Comparison of ENCODE assay signal across 20 mouse cellular contexts in genomic region chr5:151266896-151267634, GRCm38 (mm10). TPM values are rescaled to one million over a fixed set of nuclear protein-coding genes. Genes with fewer than 3 reads are reported as not detected.
DNase-seq lines count a peak whose midpoint lies in the region; ATAC-seq and TF ChIP-seq lines count a peak whose summit lies in the region.
"Had no signal": no experiment of that assay in that cellular context is flagged by ENCODE, and none has a peak within 500 bp of the region (broad histone marks: within the 10 kb centered on the region; RNA-seq: fewer than 3 reads in every experiment).

No protein-coding gene starts in this region.

- no peak for TF ChIP-seq POLR2A in lung, adult 2 months (IDR thresholded peaks at IDR 0.05; ENCODE audit: borderline replicate concordance, extremely low read depth, low read depth, low read length)

- H3K9me3 ChIP-seq in forebrain, embryonic 16.5 days (ENCODE audit: control insufficient read depth, low read length) = no peaks in the 10 kb centered on the region
- no peaks in the 10 kb centered on the region for H3K9me3 ChIP-seq in forebrain, embryonic 12.5 days
- no peaks in the 10 kb centered on the region for H3K9me3 ChIP-seq in midbrain, postnatal 0 days (ENCODE audit: low read length)
- H3K9me3 ChIP-seq in midbrain, embryonic 13.5 days = no peaks in the 10 kb centered on the region
- H3K9me3 ChIP-seq: embryonic facial prominence, embryonic 12.5 days; heart, embryonic 12.5 days; hindbrain, embryonic 15.5 days had no signal

- no peak overlapping the region for H3K4me3 ChIP-seq in forebrain, embryonic 16.5 days (replicated peaks; ENCODE audit: low read length)
- H3K4me3 ChIP-seq in forebrain, embryonic 12.5 days (replicated peaks) = no peak overlapping the region
- no peak overlapping the region for H3K4me3 ChIP-seq in midbrain, postnatal 0 days (ENCODE audit: low read depth, low read length)
- no peak overlapping the region for H3K4me3 ChIP-seq in midbrain, embryonic 13.5 days (replicated peaks)
- no peak overlapping the region for H3K4me3 ChIP-seq in lung, adult 2 months (replicated peaks; ENCODE audit: extremely low read depth, low read depth, low read length)
- H3K4me3 ChIP-seq: embryonic facial prominence, embryonic 12.5 days; heart, embryonic 12.5 days; hindbrain, embryonic 15.5 days had no signal

- WGBS in forebrain, embryonic 16.5 days = 61% methylated on average over 14 of the region's 14 CpGs
- 78% methylated on average over 14 of the region's 14 CpGs for WGBS in forebrain, embryonic 12.5 days
- WGBS in midbrain, postnatal 0 days = 74% methylated on average over 14 of the region's 14 CpGs
- 78% methylated on average over 14 of the region's 14 CpGs for WGBS in midbrain, embryonic 13.5 days
- 82% methylated on average over 14 of the region's 14 CpGs for WGBS in lung, adult 2 months

- H3K4me2 ChIP-seq in forebrain, embryonic 16.5 days (ENCODE audit: low read length) = no peak overlapping the region
- no peak overlapping the region for H3K4me2 ChIP-seq in forebrain, embryonic 12.5 days
- no peak overlapping the region for H3K4me2 ChIP-seq in midbrain, postnatal 0 days (ENCODE audit: low read depth, low read length, poor library complexity, severe bottlenecking)
- no peak overlapping the region for H3K4me2 ChIP-seq in midbrain, embryonic 13.5 days (replicated peaks)
- H3K4me2 ChIP-seq: embryonic facial prominence, embryonic 12.5 days; heart, embryonic 12.5 days; hindbrain, embryonic 15.5 days had no signal

- TF ChIP-seq CTCF in midbrain, postnatal 0 days (IDR thresholded peaks at IDR 0.05) = no peak
- TF ChIP-seq CTCF in lung, adult 2 months (IDR thresholded peaks at IDR 0.05; ENCODE audit: insufficient read depth, low read length) = no peak

- peaks cover 5% of the 10 kb centered on the region; the same call in 1 of the 2 replicates for H3K4me1 ChIP-seq in forebrain, embryonic 16.5 days (replicated peaks; ENCODE audit: control insufficient read depth, insufficient read depth, low read length)
- H3K4me1 ChIP-seq in forebrain, embryonic 12.5 days = no peaks in the 10 kb centered on the region
- no peaks in the 10 kb centered on the region for H3K4me1 ChIP-seq in midbrain, postnatal 0 days (ENCODE audit: insufficient read depth, low read length)
- H3K4me1 ChIP-seq in midbrain, embryonic 13.5 days (replicated peaks) = no peaks in the 10 kb centered on the region
- no peaks in the 10 kb centered on the region for H3K4me1 ChIP-seq in lung, adult 2 months (ENCODE audit: control insufficient read depth, insufficient read depth, low read length)
- H3K4me1 ChIP-seq: embryonic facial prominence, embryonic 12.5 days; heart, embryonic 12.5 days; hindbrain, embryonic 15.5 days had no signal

- no peak overlapping the region for H3K9ac ChIP-seq in forebrain, embryonic 16.5 days (replicated peaks; ENCODE audit: low read depth, low read length)
- H3K9ac ChIP-seq in forebrain, embryonic 12.5 days = no peak overlapping the region
- H3K9ac ChIP-seq in midbrain, postnatal 0 days (replicated peaks; ENCODE audit: low read length, poor library complexity, severe bottlenecking) = no peak overlapping the region
- no peak overlapping the region for H3K9ac ChIP-seq in midbrain, embryonic 13.5 days (replicated peaks)
- H3K9ac ChIP-seq: embryonic facial prominence, embryonic 12.5 days; forebrain, postnatal 0 days; heart, embryonic 12.5 days; hindbrain, embryonic 15.5 days had no signal

- no peaks in the 10 kb centered on the region for H3K36me3 ChIP-seq in forebrain, embryonic 16.5 days (ENCODE audit: control insufficient read depth, insufficient read depth)
- no peaks in the 10 kb centered on the region for H3K36me3 ChIP-seq in forebrain, embryonic 12.5 days (replicated peaks)
- no peaks in the 10 kb centered on the region for H3K36me3 ChIP-seq in midbrain, postnatal 0 days (ENCODE audit: insufficient read depth, low read length)
- H3K36me3 ChIP-seq in midbrain, embryonic 13.5 days = no peaks in the 10 kb centered on the region
- H3K36me3 ChIP-seq: embryonic facial prominence, embryonic 12.5 days; heart, embryonic 12.5 days; hindbrain, embryonic 15.5 days had no signal

- H3K27ac ChIP-seq in forebrain, embryonic 16.5 days (ENCODE audit: low read length) = no peak overlapping the region
- H3K27ac ChIP-seq in forebrain, embryonic 12.5 days = no peak overlapping the region
- H3K27ac ChIP-seq in midbrain, postnatal 0 days (ENCODE audit: low read depth, low read length) = no peak overlapping the region
- no peak overlapping the region for H3K27ac ChIP-seq in midbrain, embryonic 13.5 days
- H3K27ac ChIP-seq: embryonic facial prominence, embryonic 12.5 days; hindbrain, embryonic 15.5 days had no signal

- peak; percentile 32 for DNase-seq in midbrain, postnatal 0 days (ENCODE audit: low spot score)
- peak; percentile 58 for DNase-seq in fat pad, adult 2 months (ENCODE audit: extremely low read depth, low read depth, low spot score)
- DNase-seq in lung, adult 2 months = no peak
- no peak for DNase-seq in layer of hippocampus, adult 18-20 months (ENCODE audit: low spot score in 2 of 2)
- DNase-seq: adrenal gland, postnatal 14 days; cerebellum, adult 2 months; cerebellum, postnatal 10 days; forebrain, postnatal 0 days; gastrocnemius, postnatal 14 days; kidney, adult 11 months had no signal

- peak; percentile 62; the same call in 1 of the 2 replicates for ATAC-seq in forebrain, embryonic 16.5 days
- no peak for ATAC-seq in forebrain, embryonic 12.5 days (ENCODE audit: low FRiP score)
- no peak for ATAC-seq in midbrain, postnatal 0 days (ENCODE audit: low FRiP score)
- no peak for ATAC-seq in midbrain, embryonic 13.5 days
- ATAC-seq: activated CD4-positive, CD25-positive, alpha-beta regulatory T cell, adult 4 months; forebrain, postnatal 0 days; Patski had no signal

- H3K27me3 ChIP-seq in forebrain, embryonic 16.5 days (replicated peaks; ENCODE audit: control insufficient read depth, insufficient read depth, low read length) = no peaks in the 10 kb centered on the region
- H3K27me3 ChIP-seq in forebrain, embryonic 12.5 days = no peaks in the 10 kb centered on the region
- no peaks in the 10 kb centered on the region for H3K27me3 ChIP-seq in midbrain, postnatal 0 days (ENCODE audit: insufficient read depth, low read length)
- H3K27me3 ChIP-seq in midbrain, embryonic 13.5 days = no peaks in the 10 kb centered on the region
- H3K27me3 ChIP-seq: embryonic facial prominence, embryonic 12.5 days; heart, embryonic 12.5 days; hindbrain, embryonic 15.5 days; Patski had no signal

RNA-seq across cellular contexts. Expression of gene Stard13, which starts 33.4 kb away (rescaled TPM):
- polyA plus RNA-seq in forebrain, embryonic 16.5 days (2015; fragmentation: Nextera tagmentation; extraction: Ambion mirVana) = 3.5 and 4.8 TPM in 2 replicates
- polyA plus RNA-seq in forebrain, embryonic 12.5 days (2016; fragmentation: Nextera tagmentation; extraction: Ambion mirVana) = 3.4 and 3.6 TPM in 2 replicates
- 10.5 and 27.2 TPM in 2 replicates for total RNA-seq in midbrain, postnatal 0 days (2014; rRNA removed)
- 2.1 and 2.4 TPM in 2 replicates for polyA plus RNA-seq in midbrain, postnatal 0 days (2015; fragmentation: Nextera tagmentation; extraction: Ambion mirVana)
- 3.0 and 3.9 TPM in 2 replicates for polyA plus RNA-seq in midbrain, embryonic 13.5 days (2015; fragmentation: Nextera tagmentation; extraction: Ambion mirVana)
- polyA plus RNA-seq in lung, adult 2 months (2012; rRNA removed) = 45.6 and 57.3 TPM in 2 replicates
- total RNA-seq in layer of hippocampus, adult 18-20 months (2021) = 10 to 100 TPM; 20.8 to 26.2 TPM
- total RNA-seq: granulocyte monocyte progenitor cell, adult 5-6 weeks; MEL had no signal
- polyA plus RNA-seq: activated CD4-positive, CD25-positive, alpha-beta regulatory T cell, adult 4 months had no signal

Comparison
In these comparisons a context has a peak if more than half of its experiments do, and no peak if none do; other contexts are left out.
1. DNase-seq: peak in midbrain, postnatal 0 days (single experiment) and fat pad, adult 2 months (single experiment); none in lung, adult 2 months (single experiment) and layer of hippocampus, adult 18-20 months (0 of 2).